Mouse (Mus musculus): Measurements from ENCODE around the gene Kcna10. TPM values are rescaled to one million over a fixed set of nuclear protein-coding genes. Genes with fewer than 3 reads are reported as not detected.

The Kcna10 gene
- polyA plus RNA-seq, 1 experiment from 2014 or later = not detected

- 73% methylated on average over 4 of the region's 4 CpGs for WGBS (ENCODE audit: insufficient replicate concordance)
These were observed 4.2 kb downstream of the Kcna10 start for GRCm38 (mm10) chr3:107187022-107187421.

GRCm38 (mm10) chr3:107188226-107188899 is 5.5 kb downstream of the Kcna10 start:
- Histone ChIP-seq H3K4me2 (ENCODE audit: low read depth, low read length) (no peak overlapping the region), H3K27ac (ENCODE audit: low read depth) (no peak overlapping the region), H3K4me1 (ENCODE audit: insufficient read depth) (no peaks in the 10 kb centered on the region), H3K4me3 (ENCODE audit: low read depth, low read length) (no peak overlapping the region), H3K9me3 (ENCODE audit: low read length) (no peaks in the 10 kb centered on the region), H3K36me3 (replicated peaks; ENCODE audit: insufficient read depth, low read length) (no peaks in the 10 kb centered on the region), H3K9ac (replicated peaks) (no peak overlapping the region), H3K27me3 (ENCODE audit: insufficient read depth, low read length) (no peaks in the 10 kb centered on the region)
- ATAC-seq (no peak), DNase-seq (peak; percentile 20)
- TF ChIP-seq EP300 (IDR thresholded peaks at IDR 0.05; ENCODE audit: low read depth) (no peak), CTCF (IDR thresholded peaks at IDR 0.05; ENCODE audit: low read depth) (peak; percentile 62)
- WGBS (ENCODE audit: insufficient replicate concordance) = 32% methylated on average over 6 of the region's 6 CpGs

More at GRCm38 (mm10) chr3:107187022-107187421, 4.2 kb downstream of the Kcna10 start:
- H3K4me3 ChIP-seq (ENCODE audit: low read depth, low read length) = no peak overlapping the region
- H3K4me1 ChIP-seq (ENCODE audit: insufficient read depth) = no peaks in the 10 kb centered on the region
- no peaks in the 10 kb centered on the region for H3K9me3 ChIP-seq (ENCODE audit: low read length)
- DNase-seq = no peak
- no peaks in the 10 kb centered on the region for H3K27me3 ChIP-seq (ENCODE audit: insufficient read depth, low read length)
- no peak overlapping the region for H3K4me2 ChIP-seq (ENCODE audit: low read depth, low read length)
- no peak overlapping the region for H3K27ac ChIP-seq (ENCODE audit: low read depth)
- H3K36me3 ChIP-seq (replicated peaks; ENCODE audit: insufficient read depth, low read length) = no peaks in the 10 kb centered on the region
- TF ChIP-seq EP300 (IDR thresholded peaks at IDR 0.05; ENCODE audit: low read depth) (no peak), CTCF (IDR thresholded peaks at IDR 0.05; ENCODE audit: low read depth) (no peak)
- ATAC-seq = no peak
- no peak overlapping the region for H3K9ac ChIP-seq (replicated peaks)

- Histone ChIP-seq H3K36me3 (replicated peaks; ENCODE audit: insufficient read depth, low read length) (no peaks in the 10 kb centered on the region), H3K27me3 (ENCODE audit: insufficient read depth, low read length) (no peaks in the 10 kb centered on the region), H3K9ac (replicated peaks) (no peak overlapping the region), H3K9me3 (ENCODE audit: low read length) (no peaks in the 10 kb centered on the region), H3K4me2 (ENCODE audit: low read depth, low read length) (no peak overlapping the region), H3K27ac (ENCODE audit: low read depth) (no peak overlapping the region), H3K4me3 (ENCODE audit: low read depth, low read length) (no peak overlapping the region), H3K4me1 (ENCODE audit: insufficient read depth) (peaks cover 3% of the 10 kb centered on the region; the same call in 1 of the 2 replicates)
- TF ChIP-seq EP300 (IDR thresholded peaks at IDR 0.05; ENCODE audit: low read depth) = no peak
- no peak for TF ChIP-seq CTCF (IDR thresholded peaks at IDR 0.05; ENCODE audit: low read depth)
- WGBS (ENCODE audit: insufficient replicate concordance) = 54% methylated on average over 9 of the region's 9 CpGs
- no peak for ATAC-seq
- DNase-seq = no peak
These were observed 18.7 kb downstream of the Kcna10 start for GRCm38 (mm10) chr3:107201310-107202180.

- DNase-seq (no peak), ATAC-seq (no peak)
- WGBS (ENCODE audit: insufficient replicate concordance) = 77% methylated on average over 3 of the region's 3 CpGs
- no peak overlapping the region for H3K4me3 ChIP-seq (ENCODE audit: low read depth, low read length)
- no peaks in the 10 kb centered on the region for H3K9me3 ChIP-seq (ENCODE audit: low read length)
- no peak overlapping the region for H3K27ac ChIP-seq (ENCODE audit: low read depth)
- H3K4me2 ChIP-seq (ENCODE audit: low read depth, low read length) = no peak overlapping the region
- H3K9ac ChIP-seq (replicated peaks) = no peak overlapping the region
- H3K36me3 ChIP-seq (replicated peaks; ENCODE audit: insufficient read depth, low read length) = no peaks in the 10 kb centered on the region
- H3K4me1 ChIP-seq (ENCODE audit: insufficient read depth) = peaks cover 4% of the 10 kb centered on the region; the same call in 1 of the 2 replicates
- no peaks in the 10 kb centered on the region for H3K27me3 ChIP-seq (ENCODE audit: insufficient read depth, low read length)
- TF ChIP-seq CTCF (IDR thresholded peaks at IDR 0.05; ENCODE audit: low read depth) (no peak), EP300 (IDR thresholded peaks at IDR 0.05; ENCODE audit: low read depth) (no peak)
These were observed 21.6 kb downstream of the Kcna10 start for GRCm38 (mm10) chr3:107204413-107204812.

- Histone ChIP-seq H3K4me1 (ENCODE audit: insufficient read depth) (peaks cover 4% of the 10 kb centered on the region; the same call in 1 of the 2 replicates), H3K4me2 (ENCODE audit: low read depth, low read length) (no peak overlapping the region), H3K36me3 (replicated peaks; ENCODE audit: insufficient read depth, low read length) (no peaks in the 10 kb centered on the region), H3K27ac (ENCODE audit: low read depth) (no peak overlapping the region), H3K27me3 (ENCODE audit: insufficient read depth, low read length) (no peaks in the 10 kb centered on the region), H3K9me3 (ENCODE audit: low read length) (no peaks in the 10 kb centered on the region), H3K4me3 (ENCODE audit: low read depth, low read length) (no peak overlapping the region), H3K9ac (replicated peaks) (no peak overlapping the region)
- no peak for DNase-seq
- TF ChIP-seq EP300 (IDR thresholded peaks at IDR 0.05; ENCODE audit: low read depth) (no peak), CTCF (IDR thresholded peaks at IDR 0.05; ENCODE audit: low read depth) (no peak)
- no peak for ATAC-seq
These were observed 22.3 kb downstream of the Kcna10 start for GRCm38 (mm10) chr3:107205170-107205569.

- ATAC-seq (no peak), DNase-seq (peak; percentile 79)
- H3K9ac ChIP-seq (replicated peaks) = no peak overlapping the region
- H3K4me2 ChIP-seq (ENCODE audit: low read depth, low read length) = no peak overlapping the region
- no peaks in the 10 kb centered on the region for H3K9me3 ChIP-seq (ENCODE audit: low read length)
- no peak overlapping the region for H3K27ac ChIP-seq (ENCODE audit: low read depth)
- WGBS (ENCODE audit: insufficient replicate concordance) = 6% methylated on average over 4 of the region's 4 CpGs
- H3K4me1 ChIP-seq (ENCODE audit: insufficient read depth) = peaks cover 4% of the 10 kb centered on the region; the same call in 1 of the 2 replicates
- H3K4me3 ChIP-seq (ENCODE audit: low read depth, low read length) = no peak overlapping the region
- H3K27me3 ChIP-seq (ENCODE audit: insufficient read depth, low read length) = no peaks in the 10 kb centered on the region
- TF ChIP-seq EP300 (IDR thresholded peaks at IDR 0.05; ENCODE audit: low read depth) (no peak), CTCF (IDR thresholded peaks at IDR 0.05; ENCODE audit: low read depth) (peak; percentile 92)
- no peaks in the 10 kb centered on the region for H3K36me3 ChIP-seq (replicated peaks; ENCODE audit: insufficient read depth, low read length)
These were observed 23.1 kb downstream of the Kcna10 start for GRCm38 (mm10) chr3:107205994-107206393.

Data from liver, postnatal 0 days (tissue).